Mouse (Mus musculus) heart, embryonic 12.5 days (tissue): Measurements from ENCODE around the gene Wwtr1. TPM values are rescaled to one million over a fixed set of nuclear protein-coding genes. Genes with fewer than 3 reads are reported as not detected.

ENCODE experiments used
- microRNA-seq: library from miRNA; unstranded; fragments of <30 nt; microRNA quantifications from one replicate; pipeline ENCODE4, GENCODE M21; 2017
- polyA plus RNA-seq: library from polyadenylated mRNA; unstranded; fragments of >200 nt; fragmentation: Nextera tagmentation; extraction: Ambion mirVana; gene quantifications from 2 replicates; pipeline ENCODE4 v1.2.1, GENCODE M21; 2016

Gene Wwtr1
- polyA plus RNA-seq, 1 experiment from 2014 or later = 15.3 TPM

Small RNA genes within 50 kb of the gene (microRNA-seq; reads per million reads assigned to microRNA genes)
- not detected for gene Mir6377

Other genes with a start within 250 kb of the Wwtr1 start
- 0.52 TPM in 1 of 2 replicates, not detected in the other for gene Tm4sf4, start 150.6 kb downstream of the Wwtr1 start, polyA plus RNA-seq
- gene Commd2, start 75.8 kb upstream of the Wwtr1 start, polyA plus RNA-seq = 50.6 and 51.7 TPM in 2 replicates
- gene Ankub1, start 116.9 kb upstream of the Wwtr1 start, polyA plus RNA-seq = 0.06 TPM in 1 of 2 replicates, not detected in the other
- gene Rnf13, start 160.2 kb upstream of the Wwtr1 start, polyA plus RNA-seq = 56.3 and 63.8 TPM in 2 replicates